ENCODE assay signal across 8 mouse cellular contexts in the genomic region with DNA sequence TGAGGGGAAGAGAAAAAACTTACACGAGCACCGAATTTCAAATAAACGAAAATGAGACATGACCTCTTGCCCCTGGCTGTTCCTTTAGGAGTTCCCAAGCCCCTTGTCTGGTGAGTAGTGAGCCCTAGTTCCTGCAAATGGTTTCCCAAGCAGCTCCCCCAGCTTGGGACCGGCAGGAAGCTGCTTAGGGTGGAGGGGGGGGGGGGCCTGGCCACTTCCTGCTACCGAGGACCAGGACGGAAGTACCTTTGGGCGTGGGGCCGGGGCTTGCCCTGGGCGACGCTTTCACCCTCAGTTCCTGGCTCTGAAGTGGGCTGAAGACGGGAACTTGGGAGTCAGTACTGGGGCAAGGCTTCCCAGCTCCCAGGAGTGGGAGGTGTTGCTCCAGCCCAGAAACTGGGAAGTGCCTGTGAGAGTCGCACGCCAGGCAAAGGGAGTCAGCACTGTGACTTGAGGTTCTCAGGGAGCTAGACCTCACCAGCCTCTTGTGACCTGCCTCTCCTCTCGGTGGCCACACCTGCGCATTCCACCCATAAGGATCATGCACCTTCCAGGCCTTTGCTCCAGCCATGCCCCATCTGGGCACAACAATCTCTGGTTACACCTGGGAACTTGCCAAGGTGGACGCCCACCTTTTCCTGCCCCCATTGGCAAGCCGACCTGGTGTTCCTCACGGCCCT. TPM values are rescaled to one million over a fixed set of nuclear protein-coding genes. Genes with fewer than 3 reads are reported as not detected.
DNase-seq lines count a peak whose midpoint lies in the region; ATAC-seq lines count a peak whose summit lies in the region.

No protein-coding gene starts in this region.

- peaks cover 47 to 88% of the 10 kb centered on the region in 2 experiments for H3K4me1 ChIP-seq in heart, embryonic 14.5 days (ENCODE audit: control insufficient read depth in 2 of 2, insufficient read depth in 2 of 2, low read length in 2 of 2)
- H3K4me1 ChIP-seq in kidney, embryonic 16.5 days (ENCODE audit: insufficient read depth, low read length), result peaks cover 96% of the 10 kb centered on the region

- H3K36me3 ChIP-seq in heart, embryonic 14.5 days (ENCODE audit: control insufficient read depth, insufficient read depth, low read length), result peaks cover 43% of the 10 kb centered on the region
- H3K36me3 ChIP-seq in kidney, embryonic 16.5 days (ENCODE audit: insufficient read depth, low read length), result peaks cover 42% of the 10 kb centered on the region

- peak overlapping the region; percentile 60 for H3K9ac ChIP-seq in heart, embryonic 14.5 days (ENCODE audit: low read length)
- H3K9ac ChIP-seq in kidney, embryonic 16.5 days (replicated peaks; ENCODE audit: low read length), result peak overlapping the region; percentile 56

- ATAC-seq in heart, embryonic 14.5 days (ENCODE audit: insufficient number of reproducible peaks, insufficient read depth, low FRiP score, low read depth), result 0 out of 2 replicates have a peak, but pooled peaks have one; percentile 2
- no peak for ATAC-seq in kidney, embryonic 16.5 days (ENCODE audit: low FRiP score, low TSS enrichment)

- H3K27me3 ChIP-seq in heart, embryonic 14.5 days (ENCODE audit: control insufficient read depth, insufficient read depth, low read length), result no peaks in the 10 kb centered on the region
- no peaks in the 10 kb centered on the region for H3K27me3 ChIP-seq in kidney, embryonic 16.5 days (ENCODE audit: insufficient read depth, low read length)

- H3K27ac ChIP-seq in heart, embryonic 14.5 days (replicated peaks in 1 of 2; ENCODE audit: control insufficient read depth in 1 of 2, insufficient read depth in 1 of 2, low read depth in 2 of 2, low read length in 2 of 2), result peak overlapping the region; percentile 80 to 99
- H3K27ac ChIP-seq in kidney, embryonic 16.5 days (ENCODE audit: low read length), result peak overlapping the region; percentile 99

- 12% methylated on average over 18 of the region's 18 CpGs for WGBS in heart, embryonic 14.5 days
- 3% methylated on average over 18 of the region's 18 CpGs for WGBS in kidney, embryonic 16.5 days

- peak overlapping the region; percentile 82 for H3K4me2 ChIP-seq in heart, embryonic 14.5 days (ENCODE audit: low read length)
- H3K4me2 ChIP-seq in kidney, embryonic 16.5 days (replicated peaks; ENCODE audit: low read depth, low read length), result peak overlapping the region; percentile 66; the same call in 1 of the 2 replicates

- peak; percentile 75 to 77 for DNase-seq in spleen, adult 18-20 months
- DNase-seq in spleen, adult 12 weeks (ENCODE audit: low spot score), result no peak
- peak; percentile 67 for DNase-seq in embryo, embryonic 10.5 days (ENCODE audit: low spot score)
- DNase-seq in lung, postnatal 36 days, result peak; percentile 90
- peak; percentile 54 to 58 for DNase-seq in spleen, postnatal 14 days (ENCODE audit: low spot score in 2 of 2)
- DNase-seq in frontal cortex, postnatal 14 days (ENCODE audit: low spot score in 2 of 2), result no peak

- H3K9me3 ChIP-seq in heart, embryonic 14.5 days (ENCODE audit: control insufficient read depth, low read length), result no peaks in the 10 kb centered on the region
- no peaks in the 10 kb centered on the region for H3K9me3 ChIP-seq in kidney, embryonic 16.5 days (ENCODE audit: low read length)

- H3K4me3 ChIP-seq in heart, embryonic 14.5 days (ENCODE audit: control insufficient read depth in 1 of 2, insufficient read depth in 1 of 2, low read depth in 1 of 2, low read length in 2 of 2), result no peak overlapping the region
- peak overlapping the region; percentile 47; the same call in 1 of the 2 replicates for H3K4me3 ChIP-seq in kidney, embryonic 16.5 days (ENCODE audit: low read length)

RNA-seq across cellular contexts. Expression of a gene that starts 7.3 kb away (rescaled TPM):
- polyA plus RNA-seq in heart, embryonic 14.5 days (2014; fragmentation: Nextera tagmentation; extraction: Ambion mirVana), result 79.4 and 80.7 TPM in 2 replicates
- 96.2 and 101 TPM in 2 replicates for polyA plus RNA-seq in kidney, embryonic 16.5 days (2015; fragmentation: Nextera tagmentation; extraction: Ambion mirVana)

RNA-seq across cellular contexts. Expression of a gene that starts 10.4 kb away (rescaled TPM):
- polyA plus RNA-seq in heart, embryonic 14.5 days (2014; fragmentation: Nextera tagmentation; extraction: Ambion mirVana), result 21.2 and 25.8 TPM in 2 replicates
- polyA plus RNA-seq in kidney, embryonic 16.5 days (2015; fragmentation: Nextera tagmentation; extraction: Ambion mirVana), result 15.9 and 16.8 TPM in 2 replicates

RNA-seq across cellular contexts. Expression of a gene that starts 14.3 kb away (rescaled TPM):
- polyA plus RNA-seq in heart, embryonic 14.5 days (2014; fragmentation: Nextera tagmentation; extraction: Ambion mirVana), result 7.7 and 11.1 TPM in 2 replicates
- 15.2 and 15.3 TPM in 2 replicates for polyA plus RNA-seq in kidney, embryonic 16.5 days (2015; fragmentation: Nextera tagmentation; extraction: Ambion mirVana)

RNA-seq across cellular contexts. Expression of a gene that starts 17.8 kb away (rescaled TPM):
- polyA plus RNA-seq in heart, embryonic 14.5 days (2014; fragmentation: Nextera tagmentation; extraction: Ambion mirVana), result 1.6 and 2.6 TPM in 2 replicates
- 6.4 and 7.3 TPM in 2 replicates for polyA plus RNA-seq in kidney, embryonic 16.5 days (2015; fragmentation: Nextera tagmentation; extraction: Ambion mirVana)

RNA-seq across cellular contexts. Expression of a gene that starts 20.0 kb away (rescaled TPM):
- 988 and 1,015 TPM in 2 replicates for polyA plus RNA-seq in heart, embryonic 14.5 days (2014; fragmentation: Nextera tagmentation; extraction: Ambion mirVana)
- 676 and 688 TPM in 2 replicates for polyA plus RNA-seq in kidney, embryonic 16.5 days (2015; fragmentation: Nextera tagmentation; extraction: Ambion mirVana)

Comparison
In these comparisons a context has a peak if more than half of its experiments do, and no peak if none do; other contexts are left out.
1. DNase-seq: peak in spleen, adult 18-20 months (2 of 2), embryo, embryonic 10.5 days (single experiment), lung, postnatal 36 days (single experiment) and spleen, postnatal 14 days (2 of 2); none in spleen, adult 12 weeks (single experiment) and frontal cortex, postnatal 14 days (0 of 2).